Mouse (Mus musculus) forebrain, embryonic 16.5 days (tissue): ENCODE measurements around the gene Apol7c. TPM values are rescaled to one million over a fixed set of nuclear protein-coding genes. Genes with fewer than 3 reads are reported as not detected.
"Not testable (repeated sequence)": the region's sequence is repeated elsewhere in the genome, so short reads cannot be mapped to it uniquely, and the experiment has no call there.

Experiments
- ATAC-seq: fragments of 200-750 bp; cut with Nextera tagmentation; 2 replicates; pipeline ENCODE4 v1.8.0; 2017; ENCODE audit warnings: mild to moderate bottlenecking, moderate library complexity
- H3K27ac ChIP-seq: fragments of 300-500 bp; sonication (generic); 2 replicates; pipeline ENCODE4 v1.5.1; 2014; ENCODE audit warnings: low read length, control low read depth
- H3K27me3 ChIP-seq: fragments of 300-500 bp; sonication (generic); replicated peaks from 2 replicates; pipeline ENCODE4 v1.6.1; 2014; ENCODE audit warnings: low read length; ENCODE audit not compliant: control insufficient read depth, insufficient read depth
- H3K36me3 ChIP-seq: fragments of 300-500 bp; sonication (generic); 2 replicates; pipeline ENCODE4 v1.6.1; 2014; ENCODE audit not compliant: control insufficient read depth, insufficient read depth
- H3K4me1 ChIP-seq: fragments of 300-500 bp; sonication (generic); replicated peaks from 2 replicates; pipeline ENCODE4 v1.6.1; 2014; ENCODE audit warnings: low read length; ENCODE audit not compliant: control insufficient read depth, insufficient read depth
- H3K4me2 ChIP-seq: fragments of 300-500 bp; sonication (generic); 2 replicates; pipeline ENCODE4 v1.6.1; 2014; ENCODE audit warnings: mild to moderate bottlenecking, low read length, control low read depth
- H3K4me3 ChIP-seq: fragments of 300-500 bp; sonication (generic); replicated peaks from 2 replicates; pipeline ENCODE4 v1.5.1; 2014; ENCODE audit warnings: mild to moderate bottlenecking, low read length, control low read depth
- H3K9ac ChIP-seq: fragments of 300-500 bp; sonication (generic); replicated peaks from 2 replicates; pipeline ENCODE4 v1.6.1; 2014; ENCODE audit warnings: low read depth, low read length, control low read depth
- H3K9me3 ChIP-seq: fragments of 300-500 bp; sonication (generic); 2 replicates; pipeline ENCODE4 v1.6.1; 2016; ENCODE audit warnings: low read length; ENCODE audit not compliant: control insufficient read depth
- WGBS: fragments of 180-500 bp; shearing (Covaris S2); extraction: QIAGEN DNeasy Blood & Tissue Kit; methylation state at CpG from one replicate; pipeline ENCODE4 v1.1.7; 2014; 5-methylcytosine and 5-hydroxymethylcytosine counted together
- polyA plus RNA-seq: library from polyadenylated mRNA; unstranded; fragments of >200 nt; fragmentation: Nextera tagmentation; extraction: Ambion mirVana; gene quantifications from 2 replicates; pipeline ENCODE4 v1.2.1, GENCODE M21; 2015

Apol7c gene
- not detected in 2 replicates for polyA plus RNA-seq

DNA sequence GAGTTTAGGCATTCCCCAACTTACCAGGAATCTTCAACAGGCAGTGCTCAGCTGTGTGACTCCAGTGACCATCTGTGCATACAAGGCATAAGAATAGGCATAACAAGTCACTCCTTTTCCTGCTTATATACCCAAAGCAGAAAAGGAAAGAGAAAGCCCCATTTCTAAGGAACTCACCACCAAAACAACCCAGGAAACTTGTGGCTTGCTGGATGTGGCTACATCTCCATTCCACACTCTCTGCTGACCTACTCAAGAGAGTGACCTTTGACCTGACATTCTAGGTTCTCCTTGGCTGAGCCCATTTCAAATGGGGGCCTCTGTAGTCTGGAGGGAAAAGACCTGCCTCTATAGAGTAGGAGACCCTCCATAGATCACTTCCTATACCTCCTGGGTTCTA, at the start of gene Apol7c:
Gene Apol7c, minus strand, starts transcription at position 101 of the 400 bp plus-strand sequence.
- H3K4me2 ChIP-seq, result no peak within 1 kb of the TSS
- no peak for ATAC-seq
- no peaks in the 10 kb centered on the region for H3K27me3 ChIP-seq
- H3K9me3 ChIP-seq, result no peaks in the 10 kb centered on the region
- no peak within 1 kb of the TSS for H3K9ac ChIP-seq
- H3K27ac ChIP-seq, result no peak within 1 kb of the TSS
- no peak within 1 kb of the TSS for H3K4me3 ChIP-seq
- H3K4me1 ChIP-seq, result no peaks in the 10 kb centered on the region
- no peaks in the 10 kb centered on the region for H3K36me3 ChIP-seq

DNA sequence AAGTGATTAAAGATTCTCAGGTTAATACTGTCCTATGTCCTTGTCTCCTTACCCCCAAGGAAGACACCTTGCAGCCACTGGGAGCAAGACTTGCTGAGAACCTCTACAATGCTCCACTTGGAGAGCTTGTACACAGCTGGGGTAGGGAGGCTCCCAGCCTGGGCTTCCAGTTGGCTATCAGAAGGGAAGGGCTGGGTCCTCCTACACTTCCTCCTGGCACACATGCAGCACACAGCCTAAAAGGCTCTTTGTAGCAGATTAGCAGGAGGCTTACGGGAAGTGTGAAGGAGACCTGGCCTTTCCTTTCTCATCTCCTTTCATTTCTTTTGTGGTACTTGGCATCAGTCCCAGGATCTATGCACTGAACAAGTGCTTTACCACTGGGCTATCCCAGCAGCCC, 48.6 kb upstream of the Apol7c start:
- Histone ChIP-seq H3K4me2 (no peak overlapping the region), H3K4me3 (no peak overlapping the region), H3K4me1 (no peaks in the 10 kb centered on the region), H3K36me3 (no peaks in the 10 kb centered on the region), H3K9ac (no peak overlapping the region), H3K9me3 (peaks cover 4% of the 10 kb centered on the region; the same call in 1 of the 2 replicates), H3K27ac (no peak overlapping the region), H3K27me3 (no peaks in the 10 kb centered on the region)
- no peak for ATAC-seq
- 13% methylated on average over 1 of the region's 1 CpGs for WGBS

DNA sequence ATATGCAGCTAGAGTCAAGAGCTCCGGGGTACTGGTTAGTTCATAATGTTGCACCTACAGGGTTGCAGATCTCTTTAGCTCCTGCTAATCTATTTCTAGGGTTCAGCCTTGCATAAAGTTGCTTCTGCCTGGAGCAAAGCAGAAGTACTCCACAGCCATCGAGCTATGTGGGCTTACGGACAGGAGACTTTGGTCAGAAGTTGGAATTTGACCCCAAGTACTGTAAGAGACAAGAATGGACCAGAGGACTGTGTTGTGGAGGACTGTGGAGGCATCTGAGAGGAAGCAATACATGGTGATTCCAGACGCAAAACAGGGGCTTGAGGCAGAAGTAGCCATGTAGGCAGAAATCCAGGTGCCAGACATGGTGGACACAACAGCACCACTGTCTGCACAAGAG, 46.2 kb upstream of the Apol7c start:
- Histone ChIP-seq H3K9ac (no peak overlapping the region), H3K4me2 (no peak overlapping the region), H3K9me3 (peaks cover 4% of the 10 kb centered on the region; the same call in 1 of the 2 replicates), H3K36me3 (no peaks in the 10 kb centered on the region), H3K4me3 (no peak overlapping the region), H3K27ac (no peak overlapping the region), H3K4me1 (no peaks in the 10 kb centered on the region), H3K27me3 (no peaks in the 10 kb centered on the region)
- 87% methylated on average over 4 of the region's 4 CpGs for WGBS
- no peak for ATAC-seq

- Histone ChIP-seq H3K27me3 (no peaks in the 10 kb centered on the region), H3K4me3 (no peak overlapping the region), H3K27ac (no peak overlapping the region), H3K9ac (no peak overlapping the region), H3K4me1 (no peaks in the 10 kb centered on the region), H3K9me3 (peaks cover 4% of the 10 kb centered on the region; the same call in 1 of the 2 replicates), H3K4me2 (no peak overlapping the region), H3K36me3 (no peaks in the 10 kb centered on the region)
- ATAC-seq, result no peak
- 89% methylated on average over 2 of the region's 2 CpGs for WGBS
These were observed 45.7 kb upstream of the Apol7c start for GRCm38 (mm10) chr15:77578801-77579200.

DNA sequence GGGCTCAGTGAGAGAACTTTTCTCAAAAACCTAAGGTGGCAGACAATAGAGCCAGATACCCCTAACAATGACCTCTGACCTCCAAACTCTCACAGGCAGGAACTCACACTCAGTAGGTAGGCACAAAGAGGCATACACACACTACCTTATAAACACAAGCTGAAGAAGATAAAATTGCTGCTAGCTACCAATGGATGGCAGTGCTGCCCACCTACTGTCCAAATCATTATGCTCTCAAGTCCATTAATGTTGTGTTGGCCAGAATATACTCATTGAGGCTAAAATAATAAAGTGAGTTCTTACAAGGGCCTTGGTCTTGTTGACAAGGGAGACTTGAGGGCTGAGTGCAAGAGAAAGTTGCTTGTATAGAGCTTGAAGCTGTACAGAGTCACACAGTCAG, 30.1 kb upstream of the Apol7c start:
- ATAC-seq, result no peak
- H3K27me3 ChIP-seq, result no peaks in the 10 kb centered on the region
- no peak overlapping the region for H3K4me3 ChIP-seq
- H3K36me3 ChIP-seq, result no peaks in the 10 kb centered on the region
- no peaks in the 10 kb centered on the region for H3K9me3 ChIP-seq
- no peak overlapping the region for H3K9ac ChIP-seq
- no peak overlapping the region for H3K4me2 ChIP-seq
- no peak overlapping the region for H3K27ac ChIP-seq
- H3K4me1 ChIP-seq, result no peaks in the 10 kb centered on the region

- Histone ChIP-seq H3K9ac (no peak within 1 kb of the TSS), H3K27ac (no peak within 1 kb of the TSS), H3K4me1 (no peaks in the 10 kb centered on the region), H3K4me2 (no peak within 1 kb of the TSS), H3K9me3 (no peaks in the 10 kb centered on the region), H3K36me3 (no peaks in the 10 kb centered on the region), H3K4me3 (no peak within 1 kb of the TSS), H3K27me3 (no peaks in the 10 kb centered on the region)
- ATAC-seq, result no peak
These were observed 28.7 kb upstream of the Apol7c start, which contains the start of gene 1700025B11Rik for GRCm38 (mm10) chr15:77561792-77562191. Gene 1700025B11Rik (minus strand): TSS chr15:77561892.

GRCm38 (mm10) chr15:77539221-77539620, 6.1 kb upstream of the Apol7c start:
- ATAC-seq, H3K27ac ChIP-seq, H3K9me3 ChIP-seq, H3K4me1 ChIP-seq, H3K27me3 ChIP-seq, H3K4me3 ChIP-seq, H3K36me3 ChIP-seq, H3K4me2 ChIP-seq, H3K9ac ChIP-seq: not testable (repeated sequence)
- 35% methylated on average over 1 of the region's 1 CpGs for WGBS

DNA sequence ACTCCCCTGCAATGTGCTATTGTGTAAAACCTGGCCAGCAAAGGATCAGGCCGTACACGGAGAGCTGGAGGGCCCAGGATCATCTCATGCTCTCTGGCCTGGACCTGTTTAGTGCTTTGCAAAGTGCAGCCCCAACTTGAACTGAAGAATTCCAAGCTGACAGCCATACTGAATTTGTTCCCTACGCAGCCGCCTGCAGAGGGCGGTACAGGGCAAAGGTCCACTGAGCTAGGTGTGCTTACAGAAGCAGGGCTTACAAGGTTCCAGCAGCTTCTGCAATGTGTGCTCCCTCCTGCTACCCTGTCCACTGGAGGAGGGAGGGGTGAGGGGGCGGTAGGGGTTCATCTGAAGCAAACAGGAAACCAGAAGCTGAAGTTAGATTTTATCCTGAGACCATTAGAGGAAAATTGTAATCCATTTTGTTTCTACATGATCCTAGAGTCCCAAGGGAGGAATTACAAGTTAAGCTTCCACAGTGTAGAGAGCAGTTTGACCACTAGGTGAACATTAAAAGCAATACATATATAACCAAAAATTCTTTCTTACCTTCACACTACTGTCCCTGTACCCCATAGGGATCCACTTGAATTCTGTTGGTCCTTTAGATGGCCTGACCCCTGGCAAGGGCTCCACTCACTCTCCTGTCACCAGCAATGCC, 9.8 kb downstream of the Apol7c start:
- not testable (repeated sequence) for H3K4me1 ChIP-seq, H3K4me3 ChIP-seq, H3K4me2 ChIP-seq, H3K27ac ChIP-seq, ATAC-seq, H3K9me3 ChIP-seq, H3K36me3 ChIP-seq, H3K27me3 ChIP-seq, H3K9ac ChIP-seq
- 17% methylated on average over 6 of the region's 6 CpGs for whole genome bisulfite sequencing

GRCm38 (mm10) chr15:77520596-77520995, 12.5 kb downstream of the Apol7c start:
- not testable (repeated sequence) for H3K4me1 ChIP-seq, H3K4me2 ChIP-seq, H3K9ac ChIP-seq, H3K36me3 ChIP-seq, H3K27me3 ChIP-seq, H3K9me3 ChIP-seq, H3K4me3 ChIP-seq, ATAC-seq, H3K27ac ChIP-seq
- 76% methylated on average over 4 of the region's 4 CpGs for WGBS

DNA sequence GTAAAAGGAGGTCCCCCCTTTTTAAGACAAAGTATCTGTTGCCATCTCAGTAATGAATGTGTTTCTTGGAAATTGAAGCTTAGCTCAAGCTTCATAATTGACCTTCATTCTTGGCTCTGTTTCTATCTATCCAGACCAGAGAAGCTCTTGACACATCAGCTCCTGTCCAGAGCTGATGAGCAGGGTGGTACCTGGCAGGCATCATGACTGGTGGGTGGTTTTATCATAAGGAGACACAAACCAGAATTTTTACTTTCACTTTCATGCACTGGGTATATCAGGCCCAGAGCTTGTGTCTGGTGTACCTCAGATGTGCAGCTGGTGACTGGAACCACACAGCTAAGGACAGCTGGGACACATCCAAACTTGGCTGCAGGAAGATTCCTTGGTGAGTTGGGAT, 25.1 kb downstream of the Apol7c start, which contains the start of gene Apol11a:
Gene Apol11a, plus strand, starts transcription at position 306 of the 400 bp plus-strand sequence.
- H3K27me3 ChIP-seq, H3K36me3 ChIP-seq, ATAC-seq, H3K9ac ChIP-seq, H3K4me2 ChIP-seq, H3K4me1 ChIP-seq, H3K9me3 ChIP-seq, H3K4me3 ChIP-seq, H3K27ac ChIP-seq: not testable (repeated sequence)
